Mouse (Mus musculus): ENCODE data around the gene Cyp2b10.

Gene Cyp2b10

DNA sequence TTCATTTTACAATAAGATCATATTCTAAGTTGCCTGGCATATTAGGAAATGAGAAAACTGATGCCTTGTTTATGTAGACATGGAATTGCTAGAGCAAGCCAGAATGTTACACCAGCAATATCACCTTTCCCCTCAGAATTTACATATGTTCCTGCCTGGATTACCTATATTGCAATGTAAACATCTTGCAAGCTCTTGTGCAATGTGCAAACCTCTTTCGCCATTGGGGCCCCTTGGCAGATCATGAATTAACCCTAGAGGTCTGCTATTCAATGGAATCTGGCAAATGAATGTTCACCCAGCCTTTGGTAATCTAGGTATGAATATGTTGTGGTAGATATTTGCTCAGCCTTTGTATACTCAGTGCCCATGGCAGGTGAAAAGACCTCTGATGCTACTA lies 47.9 kb downstream of the Cyp2b10 start:
- no peak overlapping the region for H3K4me3 ChIP-seq (replicated peaks; ENCODE audit: low read length)
- no peaks in the 10 kb centered on the region for H3K27me3 ChIP-seq (ENCODE audit: insufficient read depth, low read length)

More for the DNA sequence above, 47.9 kb downstream of the Cyp2b10 start:
- peaks cover 41% of the 10 kb centered on the region for H3K9me3 ChIP-seq (ENCODE audit: low read length)
- no peaks in the 10 kb centered on the region for H3K36me3 ChIP-seq (ENCODE audit: insufficient read depth, low read length)
- TF ChIP-seq NANOG (IDR thresholded peaks at IDR 0.05; ENCODE audit: borderline replicate concordance, low read length) (no peak), POU5F1 (IDR thresholded peaks at IDR 0.05; ENCODE audit: borderline replicate concordance, low read length) (no peak), CTCF (conservative IDR thresholded peaks at IDR 0.05; ENCODE audit: low read length) (no peak)
- no peaks in the 10 kb centered on the region for H3K4me1 ChIP-seq (replicated peaks; ENCODE audit: low read depth, low read length)
